Mouse (Mus musculus): Measurements from ENCODE around the gene 9630041A04Rik. TPM values are rescaled to one million over a fixed set of nuclear protein-coding genes. Genes with fewer than 3 reads are reported as not detected.

9630041A04Rik gene
- polyA plus RNA-seq, 1 experiment from 2014 or later, result 0.71 TPM

DNA sequence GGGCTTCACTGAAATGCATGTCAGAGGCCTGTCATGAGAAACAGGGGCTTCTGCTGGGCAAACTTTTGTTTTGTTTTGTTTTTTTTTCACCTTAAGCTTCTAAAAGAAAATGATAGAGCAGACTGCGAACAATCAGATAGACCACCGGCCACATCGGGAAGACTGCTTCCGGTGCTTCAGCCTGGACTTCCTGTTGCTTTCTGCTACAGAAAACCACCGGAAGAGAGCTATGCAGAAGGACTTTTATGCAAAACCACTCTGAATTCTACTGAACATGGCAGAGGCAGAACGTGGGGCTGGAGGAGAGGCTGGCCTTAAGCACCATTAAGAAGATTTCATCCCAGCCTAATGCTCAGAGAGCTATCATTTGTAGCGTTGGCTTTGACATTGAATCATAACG, 110.7 kb downstream of the 9630041A04Rik start:
- Histone ChIP-seq H3K9ac (replicated peaks; ENCODE audit: low read depth, low read length) (no peak overlapping the region), H3K36me3 (ENCODE audit: control insufficient read depth, insufficient read depth) (no peaks in the 10 kb centered on the region), H3K4me3 (replicated peaks; ENCODE audit: low read length) (no peak overlapping the region), H3K27ac (ENCODE audit: low read length) (no peak overlapping the region), H3K27me3 (replicated peaks; ENCODE audit: control insufficient read depth, insufficient read depth, low read length) (no peaks in the 10 kb centered on the region), H3K4me2 (ENCODE audit: low read length) (no peak overlapping the region), H3K9me3 (ENCODE audit: control insufficient read depth, low read length) (no peaks in the 10 kb centered on the region), H3K4me1 (replicated peaks; ENCODE audit: control insufficient read depth, insufficient read depth, low read length) (no peaks in the 10 kb centered on the region)
- no peak for ATAC-seq
- 76% methylated on average over 8 of the region's 8 CpGs for WGBS

DNA sequence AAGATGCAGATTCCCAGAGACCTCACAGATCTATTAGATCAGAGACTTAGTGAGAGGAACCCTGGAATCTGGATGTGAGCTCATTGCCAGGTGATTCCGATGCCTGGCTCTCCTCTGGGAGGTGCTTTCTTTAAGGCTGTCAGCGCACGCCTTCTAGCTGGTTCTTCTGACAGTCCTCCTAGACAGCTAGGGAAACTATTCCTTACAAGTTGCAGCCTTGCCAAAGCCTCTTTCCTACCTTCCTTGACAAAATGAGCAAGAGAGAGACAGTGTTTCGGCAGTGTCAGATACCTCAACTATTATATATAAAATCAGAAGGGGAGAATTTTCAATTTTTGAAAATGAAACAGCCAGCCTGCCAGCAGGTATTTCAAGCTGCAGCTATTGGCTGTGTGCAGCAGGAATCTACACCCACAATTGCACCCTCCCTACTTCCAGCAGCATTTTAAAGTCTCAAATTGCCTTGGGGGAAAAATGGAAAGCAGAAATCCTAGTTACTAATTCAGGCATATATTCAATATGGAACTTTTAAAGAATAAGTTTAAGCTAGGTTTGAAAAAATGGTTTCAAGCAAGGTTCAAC, 115.3 kb downstream of the 9630041A04Rik start:
- H3K9me3 ChIP-seq (ENCODE audit: control insufficient read depth, low read length), result no peaks in the 10 kb centered on the region
- no peak overlapping the region for H3K27ac ChIP-seq (ENCODE audit: low read length)
- H3K4me1 ChIP-seq (replicated peaks; ENCODE audit: control insufficient read depth, insufficient read depth, low read length), result no peaks in the 10 kb centered on the region
- no peak overlapping the region for H3K4me3 ChIP-seq (replicated peaks; ENCODE audit: low read length)
- no peak for ATAC-seq
- no peak overlapping the region for H3K4me2 ChIP-seq (ENCODE audit: low read length)
- H3K27me3 ChIP-seq (replicated peaks; ENCODE audit: control insufficient read depth, insufficient read depth, low read length), result no peaks in the 10 kb centered on the region
- no peak overlapping the region for H3K9ac ChIP-seq (replicated peaks; ENCODE audit: low read depth, low read length)
- 88% methylated on average over 4 of the region's 4 CpGs for WGBS
- H3K36me3 ChIP-seq (ENCODE audit: control insufficient read depth, insufficient read depth), result no peaks in the 10 kb centered on the region

DNA sequence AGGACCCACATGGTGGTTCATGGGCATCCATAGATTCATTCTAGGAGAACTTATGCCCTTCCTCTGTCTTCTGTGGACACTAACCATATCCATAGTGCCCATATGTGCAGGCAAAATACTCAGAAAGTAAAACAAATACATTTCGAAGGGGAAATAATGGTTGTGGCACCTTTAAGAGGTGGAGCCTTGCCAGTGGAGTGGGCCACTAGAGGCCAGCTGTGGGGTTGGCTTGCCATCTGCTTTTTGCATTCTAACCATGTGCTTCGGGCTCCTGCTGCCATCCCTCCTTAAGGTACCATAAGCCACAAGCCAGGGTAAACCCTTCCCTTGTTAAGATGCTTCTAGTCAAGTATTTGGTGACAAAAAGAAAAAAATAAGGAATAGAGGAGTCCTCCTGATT, 119.5 kb downstream of the 9630041A04Rik start:
- no peak; the same call in 1 of the 2 replicates for ATAC-seq
- H3K9me3 ChIP-seq (ENCODE audit: control insufficient read depth, low read length), result no peaks in the 10 kb centered on the region
- WGBS, result 70% methylated on average over 2 of the region's 2 CpGs

DNA sequence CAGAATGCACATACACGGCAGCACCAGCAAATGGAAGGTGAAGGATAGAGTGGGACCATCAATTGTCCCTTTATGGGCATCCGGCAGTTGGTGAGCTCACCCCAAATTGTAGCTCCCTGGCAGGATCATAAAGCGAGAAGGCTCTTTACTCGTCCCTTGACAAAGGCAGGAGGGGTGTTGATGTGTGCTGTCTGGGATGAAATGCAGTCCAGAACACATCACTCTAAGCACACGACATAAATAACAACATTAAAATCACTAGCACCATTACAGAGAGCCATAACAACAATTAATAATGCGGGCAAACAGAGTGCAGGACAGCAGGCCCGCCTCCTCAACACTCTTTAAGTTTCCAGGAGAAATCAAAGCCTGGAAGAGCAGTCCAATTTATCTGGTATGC, 120.7 kb downstream of the 9630041A04Rik start:
- H3K4me3 ChIP-seq (replicated peaks; ENCODE audit: low read length), result no peak overlapping the region
- no peaks in the 10 kb centered on the region for H3K36me3 ChIP-seq (ENCODE audit: control insufficient read depth, insufficient read depth)
- 80% methylated on average over 7 of the region's 7 CpGs for WGBS
- no peaks in the 10 kb centered on the region for H3K9me3 ChIP-seq (ENCODE audit: control insufficient read depth, low read length)
- H3K27ac ChIP-seq (ENCODE audit: low read length), result no peak overlapping the region
- H3K9ac ChIP-seq (replicated peaks; ENCODE audit: low read depth, low read length), result no peak overlapping the region
- 0 out of 2 replicates have a peak, but pooled peaks cover 2% of the 10 kb centered on the region for H3K4me1 ChIP-seq (replicated peaks; ENCODE audit: control insufficient read depth, insufficient read depth, low read length)
- no peak for ATAC-seq
- no peak overlapping the region for H3K4me2 ChIP-seq (ENCODE audit: low read length)
- no peaks in the 10 kb centered on the region for H3K27me3 ChIP-seq (replicated peaks; ENCODE audit: control insufficient read depth, insufficient read depth, low read length)

More for the DNA sequence above, 119.5 kb downstream of the 9630041A04Rik start:
- H3K4me2 ChIP-seq (ENCODE audit: low read length), result no peak overlapping the region
- no peak overlapping the region for H3K9ac ChIP-seq (replicated peaks; ENCODE audit: low read depth, low read length)
- H3K4me1 ChIP-seq (replicated peaks; ENCODE audit: control insufficient read depth, insufficient read depth, low read length), result 0 out of 2 replicates have a peak, but pooled peaks cover 2% of the 10 kb centered on the region
- no peak overlapping the region for H3K4me3 ChIP-seq (replicated peaks; ENCODE audit: low read length)
- H3K27me3 ChIP-seq (replicated peaks; ENCODE audit: control insufficient read depth, insufficient read depth, low read length), result no peaks in the 10 kb centered on the region
- no peaks in the 10 kb centered on the region for H3K36me3 ChIP-seq (ENCODE audit: control insufficient read depth, insufficient read depth)
- no peak overlapping the region for H3K27ac ChIP-seq (ENCODE audit: low read length)

DNA sequence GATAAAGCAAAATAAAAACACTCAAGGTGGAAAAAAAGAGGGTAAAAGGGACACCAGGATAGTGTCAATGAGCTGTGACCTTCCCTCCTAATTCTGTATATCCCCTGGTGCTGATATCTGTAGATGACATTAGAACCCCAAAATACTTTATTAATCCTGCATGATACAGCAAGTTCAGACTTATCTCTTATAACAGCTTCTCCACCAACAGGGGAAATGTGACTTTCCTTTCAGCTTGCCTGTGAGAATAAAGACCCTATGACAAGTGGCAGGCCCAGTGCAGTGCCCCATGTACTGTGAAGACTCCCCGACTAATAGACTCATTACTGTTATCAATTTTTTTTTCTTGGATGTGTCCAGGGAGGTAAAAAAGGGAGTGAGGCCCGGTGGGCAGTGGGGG, 125.3 kb downstream of the 9630041A04Rik start:
- Histone ChIP-seq H3K27me3 (replicated peaks; ENCODE audit: control insufficient read depth, insufficient read depth, low read length) (no peaks in the 10 kb centered on the region), H3K27ac (ENCODE audit: low read length) (no peak overlapping the region), H3K9ac (replicated peaks; ENCODE audit: low read depth, low read length) (no peak overlapping the region), H3K4me1 (replicated peaks; ENCODE audit: control insufficient read depth, insufficient read depth, low read length) (0 out of 2 replicates have a peak, but pooled peaks cover 2% of the 10 kb centered on the region), H3K4me2 (ENCODE audit: low read length) (no peak overlapping the region), H3K9me3 (ENCODE audit: control insufficient read depth, low read length) (no peaks in the 10 kb centered on the region), H3K36me3 (ENCODE audit: control insufficient read depth, insufficient read depth) (no peaks in the 10 kb centered on the region), H3K4me3 (replicated peaks; ENCODE audit: low read length) (no peak overlapping the region)
- no peak for ATAC-seq
- WGBS, result 63% methylated on average over 2 of the region's 2 CpGs

DNA sequence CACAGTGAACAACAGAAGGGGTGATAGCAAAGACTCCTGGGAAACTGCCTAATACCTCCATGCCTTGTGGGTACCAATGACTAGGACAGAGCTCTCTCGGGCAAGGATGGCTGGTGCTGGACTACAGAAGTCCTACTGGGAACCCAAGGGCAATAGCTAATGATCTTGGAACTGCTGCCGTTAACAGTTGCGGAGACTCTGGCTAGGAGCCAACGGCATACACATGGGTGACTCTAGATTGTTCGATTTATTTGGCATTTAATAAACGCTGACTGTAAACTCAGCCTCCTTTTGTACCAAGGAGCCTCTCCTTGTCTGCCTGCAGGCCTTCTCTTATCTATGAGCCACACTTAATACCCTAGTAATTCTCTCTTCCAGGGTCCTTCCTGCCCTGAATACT, 128.4 kb downstream of the 9630041A04Rik start:
- no peaks in the 10 kb centered on the region for H3K27me3 ChIP-seq (replicated peaks; ENCODE audit: control insufficient read depth, insufficient read depth, low read length)
- H3K27ac ChIP-seq (ENCODE audit: low read length), result no peak overlapping the region
- H3K4me2 ChIP-seq (ENCODE audit: low read length), result no peak overlapping the region
- 53% methylated on average over 6 of the region's 6 CpGs for WGBS
- no peak for ATAC-seq
- H3K9ac ChIP-seq (replicated peaks; ENCODE audit: low read depth, low read length), result no peak overlapping the region
- no peaks in the 10 kb centered on the region for H3K9me3 ChIP-seq (ENCODE audit: control insufficient read depth, low read length)
- no peaks in the 10 kb centered on the region for H3K36me3 ChIP-seq (ENCODE audit: control insufficient read depth, insufficient read depth)
- H3K4me1 ChIP-seq (replicated peaks; ENCODE audit: control insufficient read depth, insufficient read depth, low read length), result no peaks in the 10 kb centered on the region
- H3K4me3 ChIP-seq (replicated peaks; ENCODE audit: low read length), result no peak overlapping the region

DNA sequence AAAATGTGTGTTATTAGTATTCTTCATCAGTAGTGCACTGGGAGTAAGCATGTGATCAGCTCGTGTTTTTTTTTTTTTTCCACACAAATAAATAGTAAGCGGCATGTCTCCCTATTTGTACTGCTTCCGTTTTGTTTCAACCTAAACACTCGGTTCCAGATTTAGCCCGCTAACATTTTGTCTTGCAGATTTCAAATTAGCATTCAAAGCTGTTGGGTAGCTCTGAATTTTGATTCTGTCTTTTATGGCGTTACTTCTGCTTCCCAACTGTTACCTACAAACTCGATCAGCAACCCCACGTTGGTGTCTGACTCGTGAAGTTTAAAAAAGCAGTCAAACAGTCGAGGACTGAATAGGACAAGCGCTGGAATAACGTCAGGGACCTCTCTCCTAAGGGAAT, 129.2 kb downstream of the 9630041A04Rik start:
- WGBS, result 52% methylated on average over 12 of the region's 12 CpGs

More for the DNA sequence above, 129.2 kb downstream of the 9630041A04Rik start:
- Histone ChIP-seq H3K27me3 (replicated peaks; ENCODE audit: control insufficient read depth, insufficient read depth, low read length) (no peaks in the 10 kb centered on the region), H3K36me3 (ENCODE audit: control insufficient read depth, insufficient read depth) (no peaks in the 10 kb centered on the region), H3K9me3 (ENCODE audit: control insufficient read depth, low read length) (no peaks in the 10 kb centered on the region), H3K4me3 (replicated peaks; ENCODE audit: low read length) (no peak overlapping the region), H3K4me2 (ENCODE audit: low read length) (no peak overlapping the region), H3K4me1 (replicated peaks; ENCODE audit: control insufficient read depth, insufficient read depth, low read length) (no peaks in the 10 kb centered on the region), H3K27ac (ENCODE audit: low read length) (no peak overlapping the region), H3K9ac (replicated peaks; ENCODE audit: low read depth, low read length) (no peak overlapping the region)
- 0 out of 2 replicates have a peak, but pooled peaks have one; percentile 52 for ATAC-seq
